Mouse (Mus musculus) myocyte (in vitro differentiated cells): ENCODE measurements around the gene AI597479.

Experiments used
- MAX ChIP-seq: IDR thresholded peaks from one replicate; pipeline ENCODE4 v1.6.1; 2011; ENCODE audit warnings: low read depth, mild to moderate bottlenecking, control low read depth
- MYOG ChIP-seq, 3 experiments: IDR thresholded peaks; one replicate each; pipeline ENCODE4 v1.6.1; 2011; ENCODE audit warnings: control low read depth in 2 of 3, low read depth in 2 of 3, mild to moderate bottlenecking in 2 of 3; ENCODE audit not compliant: insufficient read length in 2 of 3, control insufficient read depth in 1 of 3, insufficient read depth in 1 of 3
- POLR2A ChIP-seq: IDR thresholded peaks from one replicate; pipeline ENCODE4 v1.6.1; 2011; ENCODE audit warnings: low read depth, mild to moderate bottlenecking, control low read depth, moderate library complexity; ENCODE audit not compliant: insufficient read length
- POLR2AphosphoS2 ChIP-seq: IDR thresholded peaks from one replicate; pipeline ENCODE4 v1.6.1; 2011; ENCODE audit warnings: low read depth, control low read depth; ENCODE audit not compliant: insufficient read length
- TCF12 ChIP-seq: IDR thresholded peaks from one replicate; pipeline ENCODE4 v1.6.1; 2011; ENCODE audit warnings: mild to moderate bottlenecking, control low read depth; ENCODE audit not compliant: poor library complexity, insufficient read depth, severe bottlenecking
- USF1 ChIP-seq: IDR thresholded peaks from one replicate; pipeline ENCODE4 v1.6.1; 2011; ENCODE audit warnings: low read depth, mild to moderate bottlenecking, control low read depth, moderate library complexity

GRCm38 (mm10) chr1:43163084-43163466 is 64.6 kb downstream of the AI597479 start:
- TF ChIP-seq POLR2AphosphoS2 (no peak), POLR2A (no peak), USF1 (no peak), MYOG (IDR thresholded peaks at IDR 0.05; ENCODE audit: control insufficient read depth in 1 of 3, insufficient read depth in 1 of 3, insufficient read length in 2 of 3, low read depth in 2 of 3) (no peak), MAX (no peak), TCF12 (no peak)
